Mouse (Mus musculus) adrenal gland, postnatal 10 days (tissue): ENCODE data around the gene Fkbp10. TPM values are rescaled to one million over a fixed set of nuclear protein-coding genes. Genes with fewer than 3 reads are reported as not detected.

Experiments
- DNase-seq: peaks from one replicate; pipeline ENCODE4 v3.0.0; 2021; ENCODE audit warnings: mixed read lengths
- total RNA-seq, 2 experiments: library from RNA; stranded (reverse); gene quantifications; 2 replicates each; pipeline ENCODE4 v1.2.3; 2021

Fkbp10 gene
- total RNA-seq, 2 experiments from 2014 or later = 46.5 to 49.1 TPM

DNA sequence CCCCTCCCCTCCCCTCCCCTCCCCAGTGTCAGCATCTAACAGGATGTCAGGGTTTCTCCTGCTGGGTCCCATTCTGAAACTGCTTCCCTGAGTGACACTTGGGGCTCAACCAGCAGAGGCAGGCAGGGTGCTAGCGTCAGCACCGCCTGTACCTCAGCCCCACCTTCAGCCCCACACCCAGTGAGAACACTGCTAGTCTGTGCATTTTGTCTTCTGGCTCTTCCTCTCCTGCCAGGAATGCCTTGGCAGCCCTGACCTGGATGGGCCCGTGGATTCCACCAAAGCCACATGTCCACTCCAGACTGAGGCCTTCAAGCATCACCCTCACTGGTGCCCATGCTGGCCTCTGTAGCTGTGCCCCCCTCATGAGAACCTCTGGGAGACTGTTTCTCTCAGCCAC is 5.8 kb upstream of the Fkbp10 start:
- DNase-seq = no peak

DNA sequence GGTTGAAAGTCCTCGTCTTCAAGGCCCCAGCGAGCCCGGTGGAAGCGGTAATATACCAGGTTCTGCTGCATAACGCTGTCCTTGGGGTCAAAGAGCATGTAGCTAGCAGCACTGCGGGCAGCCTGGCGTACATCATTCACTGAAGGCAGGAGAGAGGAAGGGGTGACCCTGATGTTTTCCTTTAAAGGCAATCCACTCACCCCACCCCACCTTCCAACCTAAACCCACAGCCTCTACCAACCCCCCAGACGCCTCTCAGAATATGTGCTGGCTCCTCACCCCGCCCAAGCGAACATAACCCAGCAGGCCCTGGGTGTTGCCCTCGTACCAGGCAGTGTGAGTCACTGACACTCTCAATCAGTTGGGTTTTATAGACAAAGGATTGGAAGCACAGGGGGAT is 3.8 kb upstream of the Fkbp10 start:
- no peak for DNase-seq

DNA sequence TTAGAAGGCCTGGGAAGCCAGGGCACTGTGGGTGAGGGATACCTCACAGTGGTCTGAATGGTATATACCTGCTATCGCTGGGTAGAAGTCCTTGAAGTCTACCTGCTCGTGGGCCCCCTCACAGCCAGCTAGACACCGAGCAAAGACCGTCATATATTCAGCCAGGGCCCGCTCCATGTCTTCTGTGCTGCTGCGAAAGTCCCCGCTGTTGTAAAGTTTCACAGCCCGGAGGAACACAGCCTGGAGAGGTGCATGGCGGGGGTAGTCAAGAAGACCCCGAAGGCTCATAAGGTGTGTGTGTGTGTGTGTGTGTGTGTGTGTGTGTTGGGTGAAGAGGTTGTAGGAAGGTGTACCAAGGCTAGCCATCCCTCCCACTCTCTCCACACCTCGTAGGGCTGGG is 2.0 kb upstream of the Fkbp10 start:
- DNase-seq = no peak

DNA sequence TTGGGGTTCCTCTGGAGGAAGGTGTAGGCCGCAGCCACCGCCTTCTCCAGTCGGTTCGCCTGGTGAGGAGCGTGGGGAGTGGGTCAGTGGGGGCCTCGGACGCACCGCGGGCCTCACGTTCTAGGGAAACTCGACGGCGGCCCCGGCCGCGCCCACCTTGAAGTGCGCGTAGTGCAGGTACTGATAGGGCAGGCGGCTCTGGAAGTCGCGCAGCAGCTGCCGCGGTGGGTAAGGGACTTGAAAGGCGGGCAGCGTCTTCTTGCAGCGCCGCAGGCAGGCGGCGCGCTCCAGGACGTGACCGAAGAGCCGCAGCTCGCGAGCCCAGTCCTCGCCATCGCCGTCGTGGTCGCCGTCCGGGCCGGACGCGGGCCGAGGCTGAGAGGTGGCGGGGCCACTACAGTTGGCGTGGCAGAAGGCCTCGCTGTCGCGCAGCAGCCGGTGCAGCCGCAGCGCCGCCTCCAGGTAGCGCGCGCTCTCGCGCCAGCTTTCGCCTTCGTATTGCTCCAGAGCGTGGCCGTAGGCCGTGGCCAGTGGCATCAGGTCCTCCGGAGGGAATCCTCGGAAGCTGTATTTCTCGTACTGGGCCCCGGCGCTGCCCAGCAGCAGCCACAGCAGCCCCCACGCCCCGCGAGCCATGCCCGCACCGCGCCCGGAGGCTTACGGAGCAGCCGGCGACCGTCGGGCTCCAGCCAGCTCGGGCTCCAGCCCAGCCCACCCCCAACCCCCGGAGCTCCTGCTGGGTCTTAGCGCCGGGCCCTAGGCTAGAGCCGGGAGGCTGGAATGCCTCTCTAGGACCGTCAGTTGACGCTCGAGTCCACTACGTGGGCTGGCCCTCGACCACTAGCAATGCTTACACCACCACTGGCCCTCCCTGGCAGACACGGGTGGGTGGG is 1.2 kb upstream of the Fkbp10 start, which contains the start of gene P3h4:
TSS of gene P3h4 (minus strand) at position 816 of the 893 bp plus-strand sequence.
- DNase-seq = peak; percentile 90

DNA sequence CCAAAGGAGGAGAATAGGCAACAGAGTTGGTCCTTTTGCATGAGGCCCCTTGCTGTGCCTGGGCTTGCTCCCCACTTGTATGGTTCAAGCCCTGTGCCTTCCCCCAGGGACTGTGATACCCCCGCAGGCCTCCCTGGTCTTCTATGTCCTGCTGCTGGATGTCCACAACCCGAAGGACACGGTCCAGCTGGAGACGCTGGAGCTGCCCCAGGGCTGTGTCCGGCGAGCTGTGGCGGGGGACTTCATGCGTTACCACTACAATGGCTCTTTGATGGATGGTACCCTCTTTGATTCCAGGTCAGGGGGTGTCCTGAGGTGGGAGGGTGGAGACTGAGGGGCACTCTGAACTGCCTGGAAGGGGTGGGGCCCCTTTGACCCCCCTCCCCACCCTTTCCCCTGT is 6.0 kb downstream of the Fkbp10 start:
- DNase-seq = no peak

DNA sequence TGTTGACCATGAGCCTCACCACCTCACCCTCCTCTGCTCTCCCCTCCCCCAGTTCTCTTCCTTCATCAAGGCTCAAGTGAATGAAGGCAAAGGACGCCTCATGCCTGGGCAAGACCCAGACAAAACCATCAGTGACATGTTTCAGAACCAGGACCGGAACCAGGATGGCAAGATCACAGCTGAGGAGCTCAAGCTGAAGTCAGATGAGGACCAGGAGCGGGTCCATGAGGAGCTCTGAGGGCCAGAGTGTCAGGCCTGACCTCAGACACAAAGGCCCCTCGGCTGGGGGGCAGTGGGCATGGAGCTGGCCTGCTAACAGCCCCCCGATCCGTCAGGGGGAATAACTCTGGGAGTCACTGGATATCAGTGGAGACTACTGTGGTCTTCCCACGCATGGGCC is 8.3 kb downstream of the Fkbp10 start:
- DNase-seq = no peak

DNA sequence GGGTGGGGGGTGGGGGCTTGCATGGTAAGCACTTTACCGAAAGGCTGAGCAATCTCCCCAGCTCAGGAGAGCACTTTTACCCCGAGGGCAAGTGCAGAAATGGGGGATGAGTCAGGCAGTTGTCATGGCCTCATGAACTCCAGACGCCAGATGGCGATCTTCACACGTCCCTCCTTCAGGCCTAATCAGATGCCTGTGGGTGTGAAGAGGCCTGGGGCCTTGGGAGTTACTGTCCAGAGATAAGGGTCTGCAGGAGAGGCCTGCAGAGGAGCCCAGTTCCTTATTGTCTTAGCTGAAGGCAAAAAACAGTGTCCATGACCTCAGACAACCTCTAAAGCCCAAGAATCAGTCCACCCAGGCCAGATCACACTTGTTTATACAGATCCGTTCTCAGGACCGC is 10.4 kb downstream of the Fkbp10 start:
- peak; percentile 86 for DNase-seq

DNA sequence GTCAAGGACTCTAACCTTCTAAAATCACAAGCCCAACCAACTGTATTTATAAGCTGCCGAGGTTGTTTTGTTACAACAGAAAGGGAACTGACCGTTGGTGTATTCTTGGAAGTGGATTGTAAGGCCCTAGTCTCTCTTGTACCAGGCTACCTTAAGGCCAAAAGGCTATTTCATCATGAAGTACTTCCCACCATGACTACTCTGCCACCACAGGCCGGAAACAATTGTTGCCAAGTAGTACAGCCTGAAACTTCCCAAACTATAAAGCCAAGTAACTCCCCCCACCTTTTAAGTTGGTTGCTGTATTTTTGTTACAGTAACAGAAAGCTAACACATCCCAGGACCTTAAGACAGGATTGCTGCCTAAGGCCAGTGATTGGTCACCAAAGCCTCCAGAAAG is 11.3 kb downstream of the Fkbp10 start:
- no peak for DNase-seq

DNA sequence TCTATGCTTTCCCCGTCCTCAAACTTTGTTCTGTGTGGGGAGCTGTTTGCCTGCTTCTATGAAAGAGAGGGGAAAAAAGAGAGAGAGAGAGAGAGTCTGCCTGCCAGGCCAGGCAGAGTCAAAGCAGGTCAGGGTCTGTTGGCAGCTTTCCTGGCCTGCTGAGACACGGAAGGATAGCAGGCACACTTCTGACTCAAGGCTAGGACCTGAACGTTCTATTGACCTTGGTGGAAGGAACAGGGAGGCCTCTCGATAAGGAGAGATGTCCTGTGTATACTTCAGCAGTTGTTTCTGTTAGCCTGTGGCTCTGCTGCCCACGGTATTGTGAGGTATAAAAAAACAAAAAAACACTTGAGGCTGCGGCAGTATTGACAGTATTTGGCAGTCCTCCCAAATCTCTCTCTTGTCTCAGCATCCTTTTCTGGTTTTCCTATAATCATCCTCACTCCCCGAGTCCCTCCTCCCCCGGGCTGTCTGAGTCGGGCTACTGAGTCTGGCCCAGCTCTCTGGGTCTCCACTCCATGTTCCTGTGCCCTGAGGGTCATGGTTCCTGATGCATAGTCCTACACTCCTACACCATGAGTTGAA is 13.2 kb downstream of the Fkbp10 start:
- peak; percentile 85 for DNase-seq

DNA sequence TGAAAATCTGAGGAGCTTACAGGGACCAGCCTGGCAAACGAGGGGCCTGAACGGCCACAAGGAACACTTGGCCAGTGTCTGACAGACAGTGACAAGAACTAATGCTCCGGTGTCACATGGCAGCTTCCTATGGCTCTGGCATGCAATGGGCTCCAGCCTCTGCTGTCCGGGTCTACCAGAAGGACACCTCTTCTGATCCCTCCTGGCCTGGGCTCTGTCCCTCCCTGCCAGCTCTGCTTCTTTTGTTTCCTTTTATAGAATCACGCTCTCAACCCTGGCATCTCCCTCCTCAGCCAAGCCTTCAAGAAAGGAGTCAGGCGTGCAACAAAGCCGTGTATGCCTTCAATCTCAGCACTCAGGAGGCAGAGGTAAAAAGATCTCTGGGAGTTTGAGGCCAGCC is 14.6 kb downstream of the Fkbp10 start:
- no peak for DNase-seq

DNA sequence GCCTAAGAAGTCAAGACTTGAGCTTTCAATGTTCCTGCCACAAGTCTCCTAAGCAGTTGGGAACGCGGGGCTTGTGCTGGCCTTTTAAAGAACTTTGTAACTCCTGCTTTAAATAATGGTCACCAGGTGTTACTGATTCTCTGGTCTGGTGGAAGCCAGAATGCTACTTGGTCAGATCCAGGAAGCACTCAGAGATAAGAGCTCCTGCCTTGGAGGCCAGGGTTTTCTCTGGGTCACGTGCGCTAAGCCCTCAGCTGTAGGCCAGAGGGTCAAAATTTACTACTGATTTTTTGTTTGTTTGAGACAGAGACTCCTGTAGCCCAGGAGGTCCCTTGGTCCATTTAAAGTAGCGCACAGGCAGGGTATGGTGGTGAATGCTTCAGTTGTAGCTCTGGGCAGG is 16.5 kb downstream of the Fkbp10 start:
- no peak for DNase-seq

DNA sequence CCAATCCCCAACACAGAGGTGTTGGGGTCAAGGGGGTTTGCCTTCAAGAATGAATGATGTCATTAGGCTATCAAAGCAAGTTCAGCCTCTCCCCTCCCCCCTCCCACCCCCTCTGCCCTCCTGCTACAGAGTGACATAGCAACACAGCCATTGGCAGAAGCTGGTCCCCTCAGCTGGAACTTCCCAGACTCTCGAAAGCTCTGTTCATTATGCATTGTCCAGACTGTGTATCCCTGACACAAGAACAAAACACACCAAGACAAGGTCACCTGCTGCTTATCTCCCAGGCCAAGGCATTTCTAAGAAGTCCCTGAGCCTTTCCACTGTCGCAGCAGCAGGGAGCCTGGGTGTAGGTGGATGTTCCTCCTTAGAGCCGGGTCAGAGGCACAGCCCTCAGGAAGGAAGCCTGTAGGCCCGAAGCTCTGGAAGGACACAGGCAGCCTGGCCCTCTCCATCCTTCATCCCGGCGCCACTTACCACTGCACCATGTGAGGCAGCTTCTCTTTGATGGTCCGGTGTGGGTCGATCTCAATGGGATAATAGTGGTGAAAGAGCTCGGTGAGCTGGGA is 20.3 kb downstream of the Fkbp10 start:
- no peak for DNase-seq

DNA sequence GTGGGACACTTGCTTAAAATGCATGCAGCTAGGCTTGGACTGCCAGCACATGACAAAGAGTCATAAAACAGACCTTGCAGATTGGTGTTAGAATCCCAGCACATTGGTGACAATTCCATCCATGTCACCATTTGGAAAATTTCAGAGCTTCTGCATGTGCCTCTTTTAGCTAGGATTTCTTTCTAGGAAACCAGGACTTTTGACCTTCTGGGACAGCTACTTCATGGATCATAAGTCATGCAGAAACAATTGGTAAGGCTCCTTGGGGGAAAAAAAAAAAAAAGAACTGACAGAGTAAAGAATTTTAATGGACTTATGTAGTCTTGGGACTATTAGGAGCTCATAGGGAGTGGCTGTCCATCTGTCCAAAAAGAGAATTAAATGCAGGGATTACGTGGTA is 22.4 kb downstream of the Fkbp10 start:
- DNase-seq = no peak

DNA sequence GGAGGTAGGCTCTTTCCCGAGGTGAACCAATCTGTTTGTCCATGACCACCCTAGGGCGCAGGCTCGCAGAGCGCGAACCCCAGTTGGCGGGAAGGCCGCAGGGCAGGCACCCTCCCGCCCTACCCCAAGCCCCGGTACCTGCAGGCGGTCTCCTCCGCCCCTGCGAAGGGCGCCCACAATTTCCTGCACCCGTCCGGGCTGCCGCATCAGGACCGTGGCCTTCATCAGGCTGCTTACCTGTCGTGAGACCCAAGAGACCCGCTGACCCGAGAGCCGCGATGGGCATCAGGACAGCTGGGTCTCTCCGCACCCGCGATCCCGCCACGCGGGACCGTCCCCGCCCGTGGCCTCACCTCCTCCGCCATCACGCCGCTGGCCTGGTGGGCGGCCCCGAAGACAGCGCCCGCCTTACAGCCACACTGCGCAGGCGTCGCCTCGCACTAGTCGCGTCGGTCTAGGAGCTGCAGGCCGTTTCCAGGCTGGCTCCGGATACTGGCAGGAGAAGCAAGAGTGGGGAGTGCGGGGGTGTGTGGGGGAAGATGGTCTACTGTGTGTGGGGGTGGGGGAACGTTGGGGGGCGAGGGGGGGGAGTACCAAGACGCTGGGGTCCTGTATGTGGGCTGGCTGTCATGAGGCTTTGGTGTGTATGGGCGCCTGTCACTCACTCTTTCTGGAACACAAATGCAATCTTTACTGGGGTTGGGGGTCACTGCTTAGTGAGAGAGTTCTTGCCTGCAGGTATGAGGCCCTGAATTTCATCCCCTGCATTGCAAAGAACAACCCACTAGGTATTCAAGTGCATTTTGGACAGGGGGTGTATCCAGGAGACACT is 25.4 kb downstream of the Fkbp10 start:
- peak; percentile 93 for DNase-seq

DNA sequence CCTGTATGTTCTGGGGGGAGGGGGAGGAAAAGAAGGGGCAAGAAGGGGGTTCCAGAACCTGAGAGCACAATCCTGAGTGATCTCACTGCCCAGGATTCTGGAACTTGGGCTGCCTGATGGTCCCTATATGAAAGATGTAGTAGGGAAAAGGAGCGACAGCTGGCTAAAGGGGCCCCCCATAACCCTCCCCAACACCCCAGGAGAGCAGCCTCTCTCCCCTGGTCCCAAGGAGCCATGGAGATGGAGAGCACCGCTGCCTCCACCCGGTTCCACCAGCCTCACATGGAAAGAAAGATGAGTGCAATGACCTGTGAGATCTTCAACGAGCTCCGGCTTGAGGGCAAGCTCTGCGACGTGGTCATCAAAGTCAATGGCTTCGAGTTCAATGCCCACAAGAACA is 26.3 kb downstream of the Fkbp10 start, which contains the start of the genes Nt5c3b and Klhl10:
TSS of gene Nt5c3b (minus strand) at position 12 of the 400 bp plus-strand sequence.
TSS of gene Klhl10 (plus strand) at position 121 of the 400 bp plus-strand sequence.
- no peak for DNase-seq

DNA sequence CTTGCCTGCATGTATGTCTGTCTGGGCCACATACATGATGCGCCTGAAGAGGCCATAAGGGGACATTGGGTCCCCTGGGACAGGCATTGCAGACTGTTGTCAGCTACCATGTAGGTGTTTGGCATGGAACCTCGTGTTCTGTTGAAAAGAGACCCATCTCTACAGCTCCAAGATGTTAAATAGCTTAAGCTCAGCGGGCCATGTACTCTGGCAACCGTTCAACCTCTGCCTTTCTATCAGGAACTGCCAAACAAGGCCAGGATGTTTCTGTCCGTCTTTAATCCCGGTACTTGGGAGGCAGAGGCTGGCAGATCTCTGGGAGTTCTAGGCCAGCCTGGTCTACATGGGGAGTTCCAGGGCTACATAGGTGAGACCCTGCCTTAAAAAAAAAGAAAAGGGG is 27.1 kb downstream of the Fkbp10 start:
- DNase-seq = no peak

DNA sequence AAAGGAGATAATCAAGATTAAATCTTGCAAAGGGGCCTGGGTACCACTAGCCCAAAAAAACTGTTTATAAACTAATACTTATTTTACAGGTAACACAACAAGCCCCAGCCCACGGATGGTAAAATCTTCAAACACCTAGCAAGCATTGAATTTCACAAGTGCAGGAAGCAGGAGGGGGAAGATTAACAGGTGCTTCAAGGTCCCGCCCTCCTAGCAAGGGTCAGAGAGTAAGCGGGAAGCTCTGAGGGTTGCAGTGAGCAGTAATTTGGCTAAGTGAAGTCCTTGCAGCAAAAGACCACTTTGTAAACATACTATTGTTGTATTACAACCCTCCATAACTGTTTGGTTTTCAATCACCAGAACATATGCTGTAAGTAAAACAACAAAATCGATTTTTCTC is 41.8 kb downstream of the Fkbp10 start:
- no peak for DNase-seq

DNA sequence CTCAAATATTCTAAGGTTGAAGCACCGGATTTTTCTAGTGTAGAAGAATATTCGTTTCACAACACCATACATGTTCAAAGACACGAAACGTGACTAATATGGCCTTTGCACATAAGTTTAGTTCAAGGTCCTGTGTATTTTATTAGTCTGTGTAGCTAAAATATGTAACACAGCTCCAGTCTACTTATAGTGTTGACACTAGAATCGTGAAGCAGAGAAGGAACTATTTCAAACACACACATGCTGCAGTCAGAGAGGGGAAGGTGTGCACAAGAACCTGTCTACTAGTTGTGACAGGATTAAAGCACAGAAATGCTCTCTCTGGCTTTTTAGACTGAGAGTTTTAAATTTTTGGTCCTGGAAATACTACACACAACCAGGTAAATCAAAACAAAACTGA is 42.2 kb downstream of the Fkbp10 start:
- DNase-seq = no peak

DNA sequence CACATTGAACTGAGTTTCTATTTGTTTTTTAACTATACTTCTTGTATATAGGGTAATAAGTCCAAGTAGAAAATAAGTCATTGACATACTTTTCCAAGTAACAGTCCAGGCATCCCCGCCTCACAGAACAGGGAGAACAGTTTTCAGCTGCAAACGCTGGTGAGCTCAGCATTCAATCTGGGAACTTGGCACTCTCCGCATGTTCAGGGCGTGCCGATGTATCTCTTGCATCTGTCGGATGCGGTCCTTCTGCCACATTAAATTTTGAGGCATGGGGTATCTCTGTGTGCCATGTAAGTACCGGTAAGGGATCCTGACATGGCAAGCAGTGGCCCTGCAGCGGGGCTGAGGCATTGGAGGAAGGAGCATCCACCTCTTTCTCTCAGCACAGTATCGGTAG is 47.2 kb downstream of the Fkbp10 start:
- no peak for DNase-seq

DNA sequence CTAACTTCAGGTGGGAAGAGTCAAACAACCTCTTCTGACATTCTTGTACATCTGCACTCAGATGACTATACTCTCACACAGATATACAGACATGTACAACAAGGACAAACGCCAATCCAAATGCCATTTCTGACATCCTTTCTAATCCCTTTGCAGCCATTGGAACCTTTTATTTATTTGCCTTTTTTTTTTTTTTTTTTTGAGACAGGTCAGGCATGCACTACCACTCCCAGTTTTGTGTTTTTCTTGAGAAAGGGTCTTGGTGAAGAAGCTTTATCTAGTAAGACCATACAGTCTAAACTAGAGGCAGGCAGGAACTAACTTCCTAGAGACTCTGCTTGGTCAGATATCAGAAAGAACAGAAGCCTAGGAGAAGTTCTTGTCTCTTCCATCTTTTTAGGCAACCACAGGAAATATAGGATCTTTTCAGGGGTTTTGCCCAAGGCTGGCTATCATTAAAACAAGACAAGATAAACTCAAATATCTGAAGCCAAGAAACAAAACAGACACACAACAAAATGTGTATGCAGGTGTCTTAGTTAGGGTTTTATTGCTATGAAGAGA is 49.8 kb downstream of the Fkbp10 start:
- no peak for DNase-seq

DNA sequence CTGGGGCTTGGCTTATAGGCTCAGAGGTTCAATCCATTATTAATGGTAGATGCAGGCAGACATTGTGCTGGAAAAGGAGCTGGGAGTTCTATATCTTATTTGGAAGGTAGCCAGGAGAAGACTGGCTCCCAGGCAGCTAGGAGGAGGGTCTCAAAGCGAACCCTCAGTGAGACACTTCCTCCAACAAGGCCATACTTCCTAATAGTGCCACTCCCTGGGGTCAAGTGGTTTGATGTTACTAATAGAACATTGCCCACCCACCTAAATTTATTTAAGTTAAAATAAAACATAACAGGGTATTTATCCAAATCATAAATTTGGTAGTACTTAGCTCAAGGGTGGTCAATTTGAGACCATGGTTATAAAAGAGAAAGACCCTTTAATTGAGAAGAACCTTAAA is 50.3 kb downstream of the Fkbp10 start:
- no peak for DNase-seq
